Mouse (Mus musculus) olfactory bulb, adult 2 months (tissue): ENCODE measurements around the gene Galr2. TPM values are rescaled to one million over a fixed set of nuclear protein-coding genes. Genes with fewer than 3 reads are reported as not detected.

Experiments used
- H3K27ac ChIP-seq: fragments of 200-500 bp; 2 replicates; pipeline ENCODE4 v1.5.1; 2012; ENCODE audit warnings: low read depth, low read length; ENCODE audit not compliant: insufficient read depth
- H3K4me1 ChIP-seq: fragments of 200-500 bp; 2 replicates; pipeline ENCODE4 v1.6.1; 2012; ENCODE audit warnings: low read length; ENCODE audit not compliant: control insufficient read depth, insufficient read depth
- H3K4me3 ChIP-seq: fragments of 200-500 bp; 2 replicates; pipeline ENCODE4 v1.5.1; 2012; ENCODE audit warnings: mild to moderate bottlenecking, low read depth, low read length, moderate library complexity; ENCODE audit not compliant: insufficient read depth
- CTCF ChIP-seq: fragments of 200-500 bp; IDR thresholded peaks from 2 replicates; pipeline ENCODE4 v1.5.1; 2012; ENCODE audit warnings: low read depth, mild to moderate bottlenecking, low read length, moderate library complexity; ENCODE audit not compliant: insufficient read depth
- POLR2A ChIP-seq: fragments of 200-500 bp; IDR thresholded peaks from 2 replicates; pipeline ENCODE4 v1.6.1; 2012; ENCODE audit warnings: mild to moderate bottlenecking, low read depth, low read length, moderate library complexity; ENCODE audit not compliant: insufficient read depth
- WGBS: fragments of 180-500 bp; shearing (Covaris S2); methylation state at CpG from one replicate; pipeline ENCODE4 v1.1.7; 2018; 5-methylcytosine and 5-hydroxymethylcytosine counted together
- polyA plus RNA-seq: library from polyadenylated mRNA; stranded (reverse); fragments of >200 nt; gene quantifications from 2 replicates; pipeline ENCODE4 v1.2.4, GENCODE M21; 2012; ENCODE audit warnings: low replicate concordance; ENCODE audit not compliant: missing spikeins, insufficient read depth, insufficient read length

The Galr2 gene
- polyA plus RNA-seq, 1 experiment: not detected

GRCm38 (mm10) chr11:116250898-116251297, 29.8 kb upstream of the Galr2 start:
- peaks cover 9% of the 10 kb centered on the region for H3K4me1 ChIP-seq
- WGBS: 96% methylated on average over 8 of the region's 8 CpGs
- H3K27ac ChIP-seq: no peak overlapping the region
- TF ChIP-seq POLR2A (no peak), CTCF (no peak)
- no peak overlapping the region for H3K4me3 ChIP-seq

DNA sequence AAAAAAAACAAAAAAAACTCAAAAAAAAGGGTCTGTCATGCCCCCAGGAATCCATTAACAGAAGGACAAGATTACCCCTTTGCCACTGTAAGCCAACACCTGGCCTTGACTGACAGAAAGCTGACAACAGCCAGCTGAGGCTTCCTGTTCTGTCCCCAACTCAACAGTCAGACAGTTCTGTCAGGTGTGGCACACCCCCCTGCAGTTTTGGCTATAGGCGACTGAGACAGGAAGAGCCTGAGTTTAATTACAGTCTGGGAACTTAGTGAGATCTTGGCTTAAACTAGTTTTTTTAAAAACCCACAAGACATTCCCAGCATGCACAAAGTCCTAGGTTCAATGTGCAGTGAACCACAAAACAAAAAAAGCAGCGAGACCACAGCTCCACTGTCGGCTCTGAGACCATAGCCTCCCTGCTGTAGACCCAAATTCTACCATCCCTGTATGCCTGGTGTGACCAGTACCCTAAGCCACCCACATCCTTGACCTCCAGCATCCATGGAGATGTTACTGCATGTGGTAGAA, 27.6 kb upstream of the Galr2 start:
- H3K27ac ChIP-seq: no peak overlapping the region
- peaks cover 17% of the 10 kb centered on the region for H3K4me1 ChIP-seq
- H3K4me3 ChIP-seq: no peak overlapping the region
- 74% methylated on average over 3 of the region's 3 CpGs for WGBS
- TF ChIP-seq POLR2A: no peak
- TF ChIP-seq CTCF: no peak

DNA sequence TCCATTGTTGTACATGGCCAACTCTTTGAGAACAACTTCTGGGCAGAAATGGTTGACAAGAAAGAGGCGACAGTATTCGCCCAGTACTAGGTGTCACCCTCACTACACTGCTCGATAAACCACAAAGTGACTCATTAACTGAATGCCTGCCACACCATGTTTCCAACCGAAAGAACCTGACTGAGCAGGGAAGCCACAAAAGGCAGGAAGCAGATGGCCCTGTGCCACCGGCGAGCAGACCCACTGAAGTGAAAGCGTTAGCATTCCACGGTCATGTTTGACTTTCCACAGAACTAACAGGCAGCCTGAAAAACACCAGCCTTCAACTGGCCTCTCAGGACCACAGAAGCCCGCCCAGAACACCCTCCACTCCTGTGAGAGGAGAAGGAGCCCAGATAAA, 26.1 kb upstream of the Galr2 start:
- H3K27ac ChIP-seq: no peak overlapping the region
- peaks cover 17% of the 10 kb centered on the region for H3K4me1 ChIP-seq
- WGBS: 62% methylated on average over 9 of the region's 9 CpGs
- TF ChIP-seq CTCF (no peak), POLR2A (no peak)
- no peak overlapping the region for H3K4me3 ChIP-seq

GRCm38 (mm10) chr11:116255090-116255981, 25.4 kb upstream of the Galr2 start:
- WGBS: 58% methylated on average over 22 of the region's 22 CpGs
- TF ChIP-seq CTCF (no peak), POLR2A (no peak)
- no peak overlapping the region for H3K4me3 ChIP-seq
- H3K27ac ChIP-seq: no peak overlapping the region
- peaks cover 20% of the 10 kb centered on the region for H3K4me1 ChIP-seq

DNA sequence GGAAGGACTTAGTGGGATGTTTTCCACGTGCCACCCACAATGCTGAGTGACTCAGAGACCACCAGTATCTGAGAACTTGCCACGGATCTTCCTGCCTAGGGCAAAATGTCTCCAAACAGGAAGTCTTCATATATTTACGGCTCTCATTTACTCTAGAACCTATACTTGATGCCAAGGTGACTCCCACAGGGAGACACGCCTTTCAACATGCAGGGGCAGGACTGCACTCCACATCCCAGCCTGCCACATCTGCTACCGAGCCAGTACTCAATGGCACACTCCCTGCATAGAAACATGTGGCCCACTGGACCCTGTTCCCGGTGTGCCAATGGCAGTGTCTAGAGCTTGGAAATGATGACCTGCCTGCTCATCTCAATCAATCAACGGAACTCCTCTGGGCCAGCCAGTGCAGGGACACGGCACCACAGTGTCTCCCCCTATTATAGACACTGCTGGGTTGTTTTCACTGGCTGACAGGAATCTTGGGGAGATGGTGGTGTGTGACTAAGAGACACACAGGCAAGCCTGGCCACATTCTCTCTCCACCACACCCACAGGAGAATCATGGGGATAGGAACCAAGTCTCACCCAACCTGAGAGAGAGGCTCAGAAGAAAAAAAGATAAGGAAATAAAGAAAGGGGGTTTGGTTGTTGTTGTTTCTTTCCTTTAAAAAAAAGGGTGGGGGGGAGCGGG, 24.6 kb upstream of the Galr2 start:
- Histone ChIP-seq H3K4me3 (no peak overlapping the region), H3K27ac (no peak overlapping the region), H3K4me1 (peaks cover 20% of the 10 kb centered on the region)
- 50% methylated on average over 9 of the region's 9 CpGs for WGBS
- TF ChIP-seq POLR2A (no peak), CTCF (no peak)

- 89% methylated on average over 8 of the region's 8 CpGs for WGBS
- no peak for TF ChIP-seq CTCF
- no peak for TF ChIP-seq POLR2A
These were observed 21.3 kb upstream of the Galr2 start for GRCm38 (mm10) chr11:116259461-116259860.

GRCm38 (mm10) chr11:116260259-116260658, 20.5 kb upstream of the Galr2 start:
- no peak overlapping the region for H3K4me3 ChIP-seq
- TF ChIP-seq CTCF: no peak
- WGBS: 81% methylated on average over 7 of the region's 7 CpGs
- H3K27ac ChIP-seq: no peak overlapping the region
- peaks cover 15% of the 10 kb centered on the region for H3K4me1 ChIP-seq

More at GRCm38 (mm10) chr11:116259461-116259860, 21.3 kb upstream of the Galr2 start:
- H3K27ac ChIP-seq: no peak overlapping the region
- H3K4me1 ChIP-seq: peaks cover 20% of the 10 kb centered on the region
- no peak overlapping the region for H3K4me3 ChIP-seq

DNA sequence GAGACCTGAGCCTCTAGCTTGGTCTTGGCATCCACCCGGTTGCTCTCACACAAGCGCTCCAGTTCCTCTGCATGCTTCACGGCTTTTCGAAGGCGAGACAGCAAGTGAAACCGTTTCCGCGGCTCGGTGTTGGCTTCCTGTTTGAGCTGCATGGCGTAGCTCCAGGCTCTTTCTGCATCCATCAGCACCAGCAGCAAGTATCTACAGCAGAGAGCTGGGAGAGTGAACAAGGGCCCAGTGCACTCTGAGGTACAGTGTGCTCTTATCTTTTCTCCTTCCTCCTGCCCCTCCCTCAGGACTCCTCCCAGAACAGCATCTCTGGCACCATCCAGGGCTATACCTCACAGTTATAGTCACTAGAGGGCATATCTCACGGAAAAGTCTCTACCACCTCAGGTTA, 15.4 kb upstream of the Galr2 start:
- Histone ChIP-seq H3K27ac (no peak overlapping the region), H3K4me3 (no peak overlapping the region), H3K4me1 (no peaks in the 10 kb centered on the region; the same call in 1 of the 2 replicates)
- 76% methylated on average over 11 of the region's 11 CpGs for WGBS
- TF ChIP-seq POLR2A (no peak), CTCF (no peak)

- 86% methylated on average over 4 of the region's 4 CpGs for WGBS
- Histone ChIP-seq H3K4me1 (peaks cover 2% of the 10 kb centered on the region), H3K27ac (no peak overlapping the region), H3K4me3 (no peak overlapping the region)
- no peak for TF ChIP-seq POLR2A
- TF ChIP-seq CTCF: no peak
These were observed 14.9 kb upstream of the Galr2 start for GRCm38 (mm10) chr11:116265850-116266249.
